Mouse (Mus musculus) liver, embryonic 14.5 days (tissue): ENCODE measurements around the gene Lrfn2. TPM values are rescaled to one million over a fixed set of nuclear protein-coding genes. Genes with fewer than 3 reads are reported as not detected.

Experiments
- ATAC-seq: fragments of 200-750 bp; cut with Nextera tagmentation; 2 replicates; pipeline ENCODE4 v1.8.0; 2017; ENCODE audit warnings: moderate number of reproducible peaks, mild to moderate bottlenecking, moderate library complexity; ENCODE audit not compliant: insufficient read depth
- DNase-seq, 3 experiments: peaks; one replicate each; pipeline ENCODE4 v3.0.0-alpha.2; 2012 to 2013; ENCODE audit warnings: low read depth in 3 of 3, low spot score in 3 of 3
- H3K27ac ChIP-seq: fragments of 300-500 bp; sonication (generic); 2 replicates; pipeline ENCODE4 v1.5.1; 2014; ENCODE audit warnings: moderate library complexity, mild to moderate bottlenecking, control low read depth, inconsistent platforms
- H3K27me3 ChIP-seq: fragments of 300-500 bp; sonication (generic); 2 replicates; pipeline ENCODE4 v1.6.1; 2014; ENCODE audit warnings: mild to moderate bottlenecking, low read length, moderate library complexity; ENCODE audit not compliant: control insufficient read depth, insufficient read depth
- H3K36me3 ChIP-seq: fragments of 300-500 bp; sonication (generic); replicated peaks from 2 replicates; pipeline ENCODE4 v1.6.1; 2014; ENCODE audit warnings: low read depth; ENCODE audit not compliant: control insufficient read depth, insufficient read depth
- H3K4me1 ChIP-seq, 2 experiments: fragments of 200-500 bp in 1 of 2; fragments of 300-500 bp in 1 of 2; sonication (generic) in 1 of 2; replicated peaks; 2 replicates each; pipeline ENCODE4 v1.6.1; 2012 to 2014; ENCODE audit warnings: antibody characterized with exemption in 1 of 2, inconsistent platforms in 1 of 2, low read length in 1 of 2; ENCODE audit not compliant: control insufficient read depth in 2 of 2, insufficient read depth in 2 of 2
- H3K4me2 ChIP-seq: fragments of 300-500 bp; sonication (generic); 2 replicates; pipeline ENCODE4 v1.6.1; 2014; ENCODE audit warnings: low read depth, mild to moderate bottlenecking, control low read depth, moderate library complexity
- H3K4me3 ChIP-seq, 2 experiments: fragments of 200-500 bp in 1 of 2; fragments of 300-500 bp in 1 of 2; sonication (generic) in 1 of 2; 2 replicates each; pipeline ENCODE4 v1.5.1; 2012 to 2014; ENCODE audit warnings: low read depth in 2 of 2, low read length in 2 of 2, mild to moderate bottlenecking in 2 of 2, control low read depth in 1 of 2, inconsistent platforms in 1 of 2, moderate library complexity in 1 of 2; ENCODE audit not compliant: insufficient read depth in 1 of 2
- H3K9ac ChIP-seq: fragments of 300-500 bp; sonication (generic); replicated peaks from 2 replicates; pipeline ENCODE4 v1.6.1; 2014; ENCODE audit warnings: mild to moderate bottlenecking, control low read depth, moderate library complexity
- H3K9me3 ChIP-seq: fragments of 300-500 bp; sonication (generic); 2 replicates; pipeline ENCODE4 v1.6.1; 2016; ENCODE audit warnings: low read length, mixed read lengths; ENCODE audit not compliant: control insufficient read depth
- CTCF ChIP-seq: IDR thresholded peaks from 2 replicates; pipeline ENCODE4 v1.5.1; 2016; ENCODE audit warnings: antibody characterized with exemption, low read depth, control low read depth
- EP300 ChIP-seq: IDR thresholded peaks from 2 replicates; pipeline ENCODE4 v1.6.1; 2016; ENCODE audit warnings: antibody characterized with exemption, low read depth
- WGBS: fragments of 180-500 bp; shearing (Covaris S2); extraction: QIAGEN DNeasy Blood & Tissue Kit; methylation state at CpG from one replicate; pipeline ENCODE4 v1.1.7; 2014; ENCODE audit not compliant: insufficient replicate concordance; 5-methylcytosine and 5-hydroxymethylcytosine counted together
- polyA plus RNA-seq, 2 experiments: library from polyadenylated mRNA; depleted of rRNA in 1 of 2; stranded (reverse) in 1 of 2; unstranded in 1 of 2; fragments of >200 nt; fragmentation: Nextera tagmentation in 1 of 2; extraction: Ambion mirVana in 1 of 2; gene quantifications; 2 replicates each; pipeline versions ENCODE4 v1.2.1 to v1.2.3; 2012 to 2014

Lrfn2 gene
- polyA plus RNA-seq, 2 experiments, result 0.02 TPM; not detected in 1

- no peak for ATAC-seq
- no peak for TF ChIP-seq EP300
- no peak for TF ChIP-seq CTCF
- H3K4me1 ChIP-seq, result no peaks in the 10 kb centered on the region
- no peaks in the 10 kb centered on the region for H3K36me3 ChIP-seq
- WGBS, result 71% methylated on average over 4 of the region's 4 CpGs
- no peak overlapping the region for H3K27ac ChIP-seq
- H3K4me3 ChIP-seq, result no peak overlapping the region
- no peaks in the 10 kb centered on the region for H3K27me3 ChIP-seq
- H3K4me2 ChIP-seq, result no peak overlapping the region
- DNase-seq, result no peak
- no peak overlapping the region for H3K9ac ChIP-seq
- H3K9me3 ChIP-seq, result no peaks in the 10 kb centered on the region
Observed at GRCm38 (mm10) chr17:48975055-48975454, 42.9 kb downstream of the Lrfn2 start.

- Histone ChIP-seq H3K4me1 (no peaks in the 10 kb centered on the region), H3K9ac (no peak overlapping the region), H3K36me3 (no peaks in the 10 kb centered on the region), H3K4me2 (no peak overlapping the region), H3K27me3 (no peaks in the 10 kb centered on the region), H3K9me3 (no peaks in the 10 kb centered on the region), H3K27ac (no peak overlapping the region), H3K4me3 (no peak overlapping the region)
- ATAC-seq, result no peak
- DNase-seq, result no peak
- WGBS, result 55% methylated on average over 5 of the region's 5 CpGs
- no peak for TF ChIP-seq CTCF
- TF ChIP-seq EP300, result no peak
Observed at GRCm38 (mm10) chr17:48976611-48977022, 44.4 kb downstream of the Lrfn2 start.

- no peak for TF ChIP-seq EP300
- H3K4me1 ChIP-seq, result 0 out of 4 replicates have a peak, but pooled peaks cover 0 to 3% of the 10 kb centered on the region in 2 experiments
- no peak overlapping the region for H3K4me2 ChIP-seq
- H3K4me3 ChIP-seq, result no peak overlapping the region
- DNase-seq, result no peak
- no peak for ATAC-seq
- no peaks in the 10 kb centered on the region for H3K36me3 ChIP-seq
- 32% methylated on average over 1 of the region's 1 CpGs for WGBS
- H3K27me3 ChIP-seq, result no peaks in the 10 kb centered on the region
- no peaks in the 10 kb centered on the region for H3K9me3 ChIP-seq
- no peak overlapping the region for H3K27ac ChIP-seq
- no peak overlapping the region for H3K9ac ChIP-seq
Observed at GRCm38 (mm10) chr17:48995256-48995993, 63.2 kb downstream of the Lrfn2 start.

DNA sequence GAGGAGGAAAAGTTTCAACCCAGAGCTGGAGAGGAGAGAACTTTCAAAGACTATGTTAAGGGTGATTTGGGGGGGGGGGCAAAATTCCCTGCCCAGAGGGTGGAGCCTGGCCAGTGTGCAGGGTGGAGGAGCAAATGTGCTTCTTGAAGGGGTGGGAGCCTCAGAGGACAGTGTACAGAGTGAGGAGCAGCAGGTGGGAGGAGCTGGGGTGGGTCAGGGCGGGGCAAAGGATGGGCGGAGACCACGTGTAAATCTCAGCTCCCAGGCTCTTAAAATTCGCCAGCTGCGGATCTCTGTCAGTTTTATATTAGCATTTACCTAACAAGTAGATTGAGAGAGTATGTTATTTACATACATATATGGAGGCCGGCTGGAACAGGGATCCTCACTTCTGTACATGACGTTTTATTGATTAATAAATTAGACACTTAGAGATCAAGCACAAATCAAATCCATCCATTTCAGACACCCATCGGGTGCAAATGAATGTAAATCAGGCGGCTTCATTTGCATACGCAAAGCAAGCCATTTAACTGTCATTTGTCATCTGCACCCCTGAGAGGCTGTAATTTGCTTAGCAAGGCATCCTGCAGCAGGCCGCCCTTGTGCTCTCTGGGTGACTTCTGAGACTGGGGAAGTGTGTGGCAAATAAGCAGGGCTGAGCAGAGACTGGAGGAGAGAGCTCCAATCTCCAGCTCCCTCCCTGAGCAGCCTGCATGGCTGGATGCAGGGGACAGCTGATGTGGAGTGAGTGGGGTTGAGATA, 67.5 kb downstream of the Lrfn2 start:
- WGBS, result 8% methylated on average over 11 of the region's 11 CpGs
- H3K9me3 ChIP-seq, result no peaks in the 10 kb centered on the region
- no peak overlapping the region for H3K9ac ChIP-seq
- no peaks in the 10 kb centered on the region for H3K27me3 ChIP-seq
- H3K4me3 ChIP-seq, result no peak overlapping the region
- H3K27ac ChIP-seq, result no peak overlapping the region
- ATAC-seq, result no peak
- H3K4me2 ChIP-seq, result no peak overlapping the region
- TF ChIP-seq EP300, result no peak
- TF ChIP-seq CTCF, result no peak
- H3K4me1 ChIP-seq, result no peaks in the 10 kb centered on the region
- H3K36me3 ChIP-seq, result no peaks in the 10 kb centered on the region
- no peak for DNase-seq

DNA sequence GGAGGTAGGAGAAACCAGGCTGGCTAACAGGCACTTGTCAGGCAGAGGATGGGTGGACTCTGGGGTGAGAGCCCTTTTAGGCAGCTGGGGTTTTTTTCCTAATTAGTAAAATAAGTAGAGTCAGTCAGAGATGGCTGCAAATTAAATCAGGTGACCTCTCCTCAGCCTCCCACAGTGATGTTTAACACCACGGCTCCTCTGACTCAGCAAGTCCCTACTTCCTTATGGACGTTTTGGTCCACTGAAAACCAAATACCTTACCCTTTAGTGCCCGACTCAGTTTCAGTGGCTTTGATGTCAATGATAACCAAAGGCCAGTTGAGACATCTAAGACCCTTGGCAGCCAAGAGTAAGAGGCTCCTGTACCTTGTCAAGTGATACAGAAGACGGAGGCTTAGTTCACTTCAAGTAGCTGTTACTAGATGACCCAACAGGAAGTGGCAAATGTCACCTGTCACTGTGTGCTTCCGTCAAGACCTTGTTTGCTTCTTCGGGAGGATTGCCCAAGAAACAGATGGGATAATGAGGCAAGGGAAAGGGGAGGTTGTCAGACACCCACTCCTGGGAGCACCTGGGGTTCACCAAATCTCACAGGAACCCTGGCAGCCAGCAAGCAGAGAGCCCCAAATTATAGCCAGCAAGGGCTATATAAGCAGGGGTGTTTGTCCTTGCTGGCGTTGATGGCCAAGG, 77.3 kb downstream of the Lrfn2 start:
- Histone ChIP-seq H3K4me2 (no peak overlapping the region), H3K27me3 (no peaks in the 10 kb centered on the region), H3K9me3 (no peaks in the 10 kb centered on the region), H3K36me3 (no peaks in the 10 kb centered on the region), H3K9ac (no peak overlapping the region), H3K4me1 (no peaks in the 10 kb centered on the region), H3K27ac (no peak overlapping the region), H3K4me3 (no peak overlapping the region)
- DNase-seq, result no peak
- WGBS, result 10% methylated on average over 7 of the region's 7 CpGs
- no peak for TF ChIP-seq EP300
- TF ChIP-seq CTCF, result no peak
- ATAC-seq, result no peak
